Mouse (Mus musculus): Measurements from ENCODE around the gene Tmem246.
"Not testable (repeated sequence)": the region's sequence is repeated elsewhere in the genome, so short reads cannot be mapped to it uniquely, and the experiment has no call there.

Gene Tmem246

DNA sequence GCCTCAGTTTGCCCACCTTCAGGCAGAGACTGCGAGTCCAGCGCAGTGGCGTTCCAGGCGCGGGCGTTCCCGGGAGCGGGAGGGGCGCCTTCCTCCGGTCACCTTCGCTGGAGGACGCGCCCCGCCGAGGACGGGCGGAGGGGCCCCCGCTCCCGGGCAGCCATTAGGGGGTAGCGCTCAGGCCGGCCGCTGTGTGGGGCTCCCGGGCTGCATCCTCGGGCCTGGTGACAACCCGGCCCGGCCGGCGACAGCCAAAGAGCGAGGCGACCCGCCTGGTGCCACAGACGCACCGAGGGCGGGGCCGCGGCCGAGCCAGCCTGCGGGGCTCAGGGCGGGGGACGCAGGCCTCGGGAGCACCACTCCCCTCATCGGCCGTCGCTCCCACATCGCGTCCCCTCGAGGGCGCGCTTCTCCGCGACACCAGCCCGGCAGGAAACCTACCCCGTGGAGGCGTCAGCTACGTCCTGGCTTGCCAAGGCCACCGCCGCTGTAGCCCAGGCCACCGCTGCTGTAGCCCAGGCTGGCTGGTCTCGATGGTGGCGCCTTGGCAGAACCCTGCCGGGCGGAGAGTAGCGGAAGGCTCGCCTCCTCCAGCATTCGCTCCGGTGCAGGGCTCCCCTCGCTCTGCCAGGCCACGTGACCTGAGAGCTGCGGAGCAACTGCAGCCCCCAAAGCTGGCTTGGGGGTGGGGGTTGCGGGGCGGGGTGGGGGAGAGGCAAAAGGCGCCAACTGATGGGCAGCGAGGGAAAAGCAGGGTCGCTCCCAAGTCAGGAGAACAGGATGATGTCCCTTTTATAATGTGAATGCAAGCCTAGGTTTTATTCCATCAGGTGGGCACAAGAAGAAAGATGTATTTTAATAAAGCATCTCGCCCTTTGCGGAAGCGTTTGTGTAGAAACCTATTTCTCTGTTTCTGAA is at the start of gene Tmem246:
Gene Tmem246, minus strand, starts transcription at position 694 of the 918 bp plus-strand sequence.
- DNase-seq (ENCODE audit: low read depth, low spot score): peak; percentile 56

DNA sequence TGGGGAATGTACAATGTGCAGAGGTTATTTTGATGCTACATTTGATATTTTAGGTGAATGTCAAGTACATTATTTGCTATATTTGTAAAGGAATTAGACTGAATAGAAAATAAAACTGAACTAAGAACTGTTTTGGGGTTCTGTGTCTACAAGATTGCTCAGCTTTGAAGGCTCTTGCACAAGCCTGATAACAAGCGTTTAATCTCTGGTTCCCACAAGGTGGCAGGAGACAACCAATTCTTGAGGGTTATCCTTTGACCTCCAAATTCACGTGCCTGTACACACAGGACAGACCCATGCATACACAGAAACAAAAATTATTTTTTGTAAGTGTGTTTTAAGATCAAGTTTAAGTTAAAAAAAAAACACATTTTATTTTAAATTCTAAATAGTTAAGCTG is 42.2 kb upstream of the Tmem246 start:
- no peak for DNase-seq (ENCODE audit: low read depth, low spot score)

DNA sequence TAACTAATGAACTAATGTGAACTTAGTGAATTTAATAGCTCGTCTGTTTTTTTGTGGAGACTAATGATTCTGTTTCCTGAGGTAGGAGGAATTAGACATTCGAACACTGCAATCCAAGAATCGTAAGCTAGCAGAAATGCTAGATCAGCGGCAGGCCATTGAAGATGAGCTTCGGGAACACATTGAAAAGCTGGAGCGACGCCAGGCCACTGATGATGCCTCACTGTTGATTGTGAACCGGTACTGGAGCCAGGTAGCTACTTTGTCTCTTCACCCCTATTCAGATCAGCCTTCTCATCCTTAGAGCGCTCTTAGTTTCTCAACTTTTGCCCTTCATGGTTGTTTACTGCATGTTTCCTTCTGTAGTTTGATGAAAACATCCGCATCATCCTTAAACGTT is 40.1 kb upstream of the Tmem246 start:
- no peak for DNase-seq (ENCODE audit: low read depth, low spot score)

DNA sequence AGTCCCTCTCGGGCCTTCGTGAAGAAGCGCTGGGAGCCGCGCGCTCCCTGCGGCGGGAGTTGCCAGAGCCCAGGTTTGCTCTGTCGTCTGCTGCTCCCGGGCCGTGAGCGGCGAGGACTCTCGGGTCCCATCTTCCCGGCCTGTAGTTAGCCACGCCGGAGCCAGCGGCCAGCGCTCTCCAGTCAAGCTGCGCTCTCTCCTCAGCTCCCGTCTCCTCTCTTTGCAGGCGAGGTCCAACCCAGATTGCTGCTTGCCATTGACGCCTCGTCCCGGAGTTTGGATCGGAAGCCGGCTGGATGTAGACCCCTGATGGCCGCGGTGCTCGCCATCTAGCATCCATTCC is 34.4 kb upstream of the Tmem246 start:
- no peak for DNase-seq (ENCODE audit: low read depth, low spot score)

DNA sequence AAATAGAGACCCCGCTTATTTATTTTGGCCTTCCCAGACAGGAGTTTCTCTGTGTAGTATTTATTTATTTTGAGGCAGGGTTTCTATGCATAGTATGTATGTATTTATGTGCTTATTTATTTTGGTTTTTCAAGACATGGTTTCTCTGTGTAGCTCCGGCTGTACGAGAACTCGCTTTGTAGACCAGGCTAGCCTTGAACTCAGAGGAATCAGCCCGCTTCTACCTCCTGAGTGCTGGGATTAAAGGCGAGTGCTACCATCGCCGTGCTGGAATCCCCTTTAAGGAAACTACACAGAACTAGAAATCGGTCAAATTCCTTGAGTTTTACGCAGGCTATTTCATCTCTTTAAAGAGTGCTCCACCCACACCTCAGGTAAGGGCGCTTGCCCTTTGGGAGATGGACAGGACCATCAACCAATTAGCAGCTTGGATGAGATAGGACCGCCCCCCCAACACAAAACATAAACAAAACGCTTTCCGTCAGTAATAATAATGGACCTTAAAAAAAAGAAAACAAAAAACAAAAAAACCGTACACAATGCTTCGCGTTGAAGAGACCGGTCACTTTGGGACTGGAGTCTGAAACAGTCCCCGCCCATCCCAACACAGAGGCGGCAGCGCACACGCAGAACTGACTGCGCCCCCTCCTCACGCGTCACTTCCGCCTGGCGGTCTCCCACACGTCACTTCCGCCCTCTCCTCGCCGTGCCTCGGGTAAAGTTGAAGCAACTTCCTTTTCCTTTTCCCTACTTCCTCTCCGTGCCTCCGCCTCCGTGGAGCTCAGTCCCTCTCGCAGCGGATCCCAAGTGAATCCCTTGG is 33.9 kb upstream of the Tmem246 start, which contains the start of gene Rnf20:
Gene Rnf20, plus strand, starts transcription at position 688 of the 820 bp plus-strand sequence.
- DNase-seq (ENCODE audit: low read depth, low spot score): peak; percentile 95

DNA sequence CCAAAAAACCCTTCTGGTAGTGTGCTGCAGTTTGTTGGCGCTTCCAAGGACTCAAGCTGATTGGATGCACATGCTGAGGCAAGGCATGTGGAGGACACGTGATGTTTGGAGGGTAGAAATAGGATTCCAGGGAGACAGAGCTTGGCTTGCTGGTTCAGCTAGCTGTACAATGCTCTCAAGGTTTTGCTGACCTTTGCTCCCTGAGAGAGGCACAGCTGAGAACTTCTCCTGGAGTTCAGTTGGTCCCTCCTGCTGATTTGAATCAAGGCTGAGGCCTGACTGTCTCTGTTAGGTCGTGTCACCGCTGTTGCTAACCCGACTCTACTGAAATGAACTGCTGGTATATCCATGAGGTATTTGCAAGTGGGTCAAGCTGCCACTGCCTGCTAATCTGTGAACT is 31.3 kb upstream of the Tmem246 start:
- DNase-seq (ENCODE audit: low read depth, low spot score): no peak

DNA sequence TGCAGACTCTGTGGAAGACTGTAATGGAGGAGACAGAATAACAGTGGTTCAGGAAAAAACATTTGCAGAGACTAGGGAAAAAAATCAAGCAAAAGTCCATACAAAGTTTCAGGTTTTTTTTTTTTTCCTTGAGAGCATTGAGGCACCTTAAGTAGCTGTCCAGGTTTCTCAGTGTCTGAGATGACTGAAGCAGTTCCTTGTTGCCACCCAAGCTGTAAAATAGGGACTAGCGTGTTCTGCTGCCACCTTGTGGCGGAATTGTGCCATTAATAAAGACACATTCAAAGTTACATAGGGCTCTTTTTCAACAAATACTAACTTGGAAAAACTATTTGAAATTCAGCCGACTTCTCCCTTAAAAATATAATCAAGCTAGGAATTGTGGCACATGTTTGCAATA is 29.3 kb upstream of the Tmem246 start:
- DNase-seq (ENCODE audit: low read depth, low spot score): peak; percentile 79

DNA sequence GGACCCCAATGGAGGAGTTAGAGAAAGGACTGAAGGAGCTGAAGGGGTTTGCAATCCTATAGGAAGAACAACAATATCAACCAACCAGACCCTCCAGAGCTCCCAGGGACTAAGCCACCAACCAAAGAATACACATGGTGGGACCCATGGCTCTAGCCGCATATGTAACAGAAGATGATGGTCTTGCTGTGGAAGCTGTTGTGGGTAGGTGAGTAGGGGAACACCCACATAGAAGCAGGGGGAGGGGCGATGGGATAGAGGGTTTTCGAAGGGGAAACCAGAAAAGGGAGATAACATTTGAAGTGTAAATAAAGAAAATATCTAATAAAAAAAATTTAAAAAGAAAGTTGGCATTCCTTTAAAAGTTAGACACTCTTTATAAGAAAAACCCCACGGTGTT is 27.3 kb upstream of the Tmem246 start:
- not testable (repeated sequence) for DNase-seq (ENCODE audit: low read depth, low spot score)

DNA sequence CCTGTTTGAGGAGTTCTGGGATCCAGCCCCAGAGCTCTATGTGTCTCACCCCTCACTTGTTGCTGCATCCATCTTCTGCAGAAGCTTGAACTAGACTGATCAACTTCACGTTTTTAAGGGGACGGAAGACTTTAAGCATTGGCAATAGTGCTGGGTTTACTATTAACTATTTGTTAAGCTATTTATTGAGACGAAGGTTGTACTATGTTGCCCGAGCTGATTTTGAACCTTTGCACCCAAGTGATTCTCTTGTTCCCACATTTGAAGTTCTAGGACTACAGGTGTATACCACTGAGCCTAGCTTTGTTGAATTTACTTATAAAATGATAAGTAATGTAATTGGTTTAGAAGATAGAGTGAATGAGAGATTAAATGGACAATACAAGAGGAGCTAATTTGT is 26.2 kb upstream of the Tmem246 start:
- no peak for DNase-seq (ENCODE audit: low read depth, low spot score)

DNA sequence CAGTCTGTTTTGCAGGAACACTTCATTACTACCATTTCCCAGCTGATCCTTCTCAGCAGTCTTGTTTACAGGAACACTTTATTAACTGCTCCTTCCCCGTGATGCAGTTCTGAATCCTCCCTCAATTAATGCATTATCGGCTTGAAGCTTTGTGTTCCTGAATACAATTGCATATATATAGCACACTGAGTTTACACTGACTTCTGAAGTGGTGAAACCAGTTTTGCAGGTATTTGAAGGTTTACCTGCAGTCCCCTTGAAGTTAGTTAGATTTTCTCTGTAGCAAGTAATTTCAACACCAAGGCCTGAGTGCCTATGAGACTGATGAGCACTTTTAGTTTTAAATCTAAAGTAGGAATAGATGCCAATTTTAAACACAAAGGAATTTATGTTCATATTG is 24.6 kb upstream of the Tmem246 start:
- no peak for DNase-seq (ENCODE audit: low read depth, low spot score)

DNA sequence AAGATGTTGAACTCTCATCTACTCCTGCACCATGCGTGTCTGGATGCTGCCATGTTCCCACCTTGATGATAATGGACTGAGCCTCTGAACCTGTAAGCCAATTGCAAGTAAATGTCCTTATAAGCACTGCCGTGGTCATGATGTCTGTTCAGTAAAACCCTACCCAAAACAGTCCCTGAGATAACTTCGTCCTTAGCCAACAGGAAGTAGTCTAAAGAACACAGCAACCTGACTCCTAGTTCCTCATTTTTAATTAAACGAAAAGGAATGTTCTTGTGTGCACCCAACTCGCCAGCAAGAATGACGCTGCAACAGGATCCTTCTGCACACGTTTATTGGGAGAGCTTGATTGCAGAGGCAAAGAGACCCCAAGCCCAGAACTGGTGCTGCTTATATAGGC is 22.2 kb upstream of the Tmem246 start:
- DNase-seq (ENCODE audit: low read depth, low spot score): not testable (repeated sequence)

DNA sequence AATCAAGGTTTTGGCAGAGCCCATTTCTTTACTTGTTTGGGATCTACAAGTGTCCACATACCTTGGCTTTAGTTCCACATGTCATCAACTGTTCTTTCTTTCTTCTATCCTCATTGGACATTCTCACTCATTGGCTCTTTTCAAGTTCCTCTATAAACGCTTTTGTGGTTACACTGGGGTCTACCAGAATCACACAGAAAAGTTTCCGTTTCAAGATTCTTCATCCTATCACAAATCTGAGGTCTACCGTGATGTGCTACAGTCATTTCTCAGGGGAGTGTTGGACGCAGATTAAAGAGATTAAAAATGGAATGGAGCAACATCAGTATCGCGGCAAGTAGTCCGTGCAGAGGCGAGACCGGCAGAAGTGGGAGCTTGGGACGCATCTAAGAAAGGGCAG is 19.2 kb upstream of the Tmem246 start:
- DNase-seq (ENCODE audit: low read depth, low spot score): no peak

DNA sequence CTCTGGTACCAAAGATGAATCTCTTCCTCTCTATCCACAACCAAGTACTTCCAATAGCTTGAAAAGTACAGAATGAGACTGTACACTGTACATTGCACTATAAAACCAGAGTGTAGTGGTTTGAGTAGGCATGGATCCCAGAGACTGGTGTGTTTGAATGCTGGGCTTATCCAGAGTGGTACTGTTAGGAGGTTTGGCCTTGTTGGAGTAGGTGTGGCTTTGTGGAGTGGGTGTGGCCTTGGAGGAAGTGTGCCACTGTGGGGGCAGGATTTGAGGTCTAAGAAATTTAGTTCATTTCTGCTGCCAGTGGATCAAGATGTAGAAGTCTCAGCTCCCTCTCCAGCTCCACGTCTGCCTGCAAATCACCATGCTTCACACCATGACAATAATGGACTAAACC is 7.8 kb upstream of the Tmem246 start:
- no peak for DNase-seq (ENCODE audit: low read depth, low spot score)

DNA sequence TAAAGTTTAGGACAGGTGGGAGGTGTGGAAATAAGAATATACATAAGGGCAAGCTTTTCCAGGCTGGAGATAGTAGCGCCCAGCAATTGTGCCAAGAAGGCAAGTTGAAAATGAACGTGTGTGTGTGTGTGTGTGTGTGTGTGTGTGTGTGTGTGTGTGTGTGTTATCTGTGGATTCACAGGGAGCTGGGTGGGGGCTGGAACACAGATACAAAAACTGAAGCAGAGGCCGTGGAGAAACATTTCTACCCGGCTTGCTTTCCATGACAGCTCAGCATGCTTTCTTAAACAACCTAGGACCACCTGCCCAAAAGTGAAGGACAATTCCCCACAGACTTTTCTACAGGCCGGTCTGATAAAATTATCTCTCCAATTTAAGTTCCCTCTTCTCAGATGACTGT is 6.9 kb upstream of the Tmem246 start:
- no peak for DNase-seq (ENCODE audit: low read depth, low spot score)

DNA sequence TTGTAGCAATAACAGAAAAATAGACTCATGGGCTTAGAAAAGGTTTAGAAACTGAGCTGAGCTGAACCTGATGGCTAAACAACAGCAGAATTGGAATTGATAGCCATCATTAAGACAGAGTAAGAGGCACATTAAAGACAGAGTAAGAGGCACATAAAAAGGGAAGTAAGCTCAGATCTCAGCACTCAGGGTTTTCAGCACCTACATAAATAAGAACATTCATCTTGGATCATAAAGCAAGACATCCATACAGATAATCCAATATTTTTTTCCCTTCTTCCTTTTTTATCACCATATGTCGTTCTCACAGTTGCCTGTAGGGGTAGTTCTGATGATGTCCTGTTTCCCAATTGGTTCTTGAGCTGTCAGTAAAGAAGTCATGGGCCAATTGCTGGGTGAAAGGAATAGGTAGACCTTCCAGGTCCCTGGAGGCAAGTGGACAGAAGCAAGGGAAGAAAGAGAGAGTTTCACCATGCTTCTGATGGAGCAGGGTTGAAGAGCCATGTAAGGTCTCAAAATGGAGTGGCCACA is 6.4 kb upstream of the Tmem246 start:
- DNase-seq (ENCODE audit: low read depth, low spot score): no peak

DNA sequence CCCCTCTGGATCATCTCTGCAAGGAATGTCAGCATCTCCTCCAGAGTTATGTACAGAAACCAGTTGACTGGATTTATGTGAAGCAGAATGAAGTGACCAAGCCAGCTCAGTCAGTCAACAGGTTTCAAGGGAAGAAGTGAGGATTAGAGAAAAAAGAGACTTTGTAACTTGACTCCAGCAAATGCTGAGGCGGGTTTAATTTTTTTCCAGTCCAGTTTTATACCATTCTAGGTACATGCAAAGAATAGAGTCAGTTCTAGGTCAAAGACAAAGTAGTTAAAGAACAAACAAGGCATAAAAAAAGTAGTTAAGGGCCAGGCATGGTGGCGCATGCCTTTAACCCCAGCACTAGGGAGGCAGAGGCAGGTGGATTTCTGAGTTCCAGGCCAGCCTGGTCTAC is 5.5 kb upstream of the Tmem246 start:
- no peak for DNase-seq (ENCODE audit: low read depth, low spot score)

DNA sequence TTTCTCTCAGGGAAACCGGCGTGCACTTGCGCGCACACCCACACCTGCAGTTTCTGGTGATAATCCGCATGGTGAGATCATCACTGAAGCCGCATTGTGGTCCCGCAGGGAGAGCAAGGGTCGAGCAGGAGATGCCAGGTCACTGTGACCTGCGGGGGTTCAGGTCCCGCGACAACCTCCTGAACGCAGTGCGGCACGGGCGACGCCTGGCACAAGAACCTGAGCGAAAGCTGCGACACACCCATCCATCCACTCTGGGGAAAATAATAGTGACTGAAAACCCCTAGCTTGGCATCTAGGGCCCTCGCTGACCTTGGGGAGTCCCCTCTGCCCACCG is 862 bp downstream of the Tmem246 start:
- peak; percentile 32 for DNase-seq (ENCODE audit: low read depth, low spot score)

DNA sequence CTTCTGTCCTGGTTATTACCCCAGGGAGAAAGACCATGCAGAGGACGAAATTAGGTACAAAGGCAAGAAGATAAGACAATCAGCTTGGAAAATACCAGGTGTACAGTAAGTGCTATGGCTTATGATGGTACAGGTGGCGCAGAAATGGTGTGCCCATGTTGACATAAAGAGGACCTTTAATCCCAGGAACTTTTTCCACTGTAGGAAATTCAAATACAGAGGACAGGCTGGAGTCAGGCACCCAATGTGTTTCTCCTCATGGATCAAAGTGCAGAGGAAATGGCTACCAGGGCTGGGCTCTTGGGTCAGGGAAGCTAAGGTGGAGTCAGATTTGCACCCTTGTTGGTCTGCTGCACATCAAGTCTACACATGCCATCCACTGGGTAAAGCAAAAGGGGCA is 7.5 kb downstream of the Tmem246 start:
- no peak for DNase-seq (ENCODE audit: low read depth, low spot score)

DNA sequence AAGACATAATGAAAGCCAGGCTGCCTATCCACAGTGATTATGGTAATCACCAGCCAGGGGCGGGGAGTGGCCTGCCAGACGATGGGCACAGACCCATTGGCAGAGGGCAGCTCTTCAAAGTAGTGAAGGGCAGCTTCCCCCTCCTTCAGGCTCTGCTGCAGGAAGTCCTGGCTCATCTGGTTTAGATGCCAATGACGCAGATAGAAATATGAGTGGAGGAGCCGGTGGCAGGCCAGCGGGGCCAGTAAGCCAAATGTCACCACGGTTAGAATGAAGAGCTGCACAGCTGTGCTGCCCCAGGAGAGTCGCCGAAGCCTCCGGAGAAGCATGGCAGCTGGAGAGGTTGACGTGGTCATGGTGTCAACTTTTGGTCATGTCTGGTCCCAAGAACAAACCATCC is 10.9 kb downstream of the Tmem246 start:
- DNase-seq (ENCODE audit: low read depth, low spot score): no peak

DNA sequence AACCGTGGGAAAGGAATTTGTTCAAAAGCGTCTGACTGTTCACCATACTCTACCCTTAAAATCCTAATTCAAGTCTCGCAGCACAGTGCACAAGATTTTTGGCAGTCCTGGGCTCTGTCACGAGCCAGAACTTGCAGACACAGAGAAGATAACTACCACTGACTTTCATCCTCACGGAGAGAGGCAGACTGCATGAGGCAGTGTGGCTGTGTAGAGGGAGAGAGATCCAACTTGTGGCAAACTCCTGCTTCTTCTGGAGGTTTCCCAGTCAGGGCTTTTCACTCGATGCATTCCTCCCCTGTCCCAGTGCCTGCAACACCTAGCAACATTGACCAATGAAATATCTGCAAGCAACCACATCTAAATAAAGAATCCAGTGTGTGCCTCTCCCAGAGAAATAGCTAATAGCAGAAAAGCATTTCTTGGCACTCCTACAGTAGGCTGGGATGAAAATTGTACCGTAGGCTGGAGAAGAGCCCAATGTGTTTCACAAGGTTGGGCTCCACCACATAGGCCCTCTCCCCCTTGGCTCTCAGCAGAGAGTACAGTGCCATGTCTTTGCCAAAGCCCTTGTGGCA is 12.1 kb downstream of the Tmem246 start:
- no peak for DNase-seq (ENCODE audit: low read depth, low spot score)

DNA sequence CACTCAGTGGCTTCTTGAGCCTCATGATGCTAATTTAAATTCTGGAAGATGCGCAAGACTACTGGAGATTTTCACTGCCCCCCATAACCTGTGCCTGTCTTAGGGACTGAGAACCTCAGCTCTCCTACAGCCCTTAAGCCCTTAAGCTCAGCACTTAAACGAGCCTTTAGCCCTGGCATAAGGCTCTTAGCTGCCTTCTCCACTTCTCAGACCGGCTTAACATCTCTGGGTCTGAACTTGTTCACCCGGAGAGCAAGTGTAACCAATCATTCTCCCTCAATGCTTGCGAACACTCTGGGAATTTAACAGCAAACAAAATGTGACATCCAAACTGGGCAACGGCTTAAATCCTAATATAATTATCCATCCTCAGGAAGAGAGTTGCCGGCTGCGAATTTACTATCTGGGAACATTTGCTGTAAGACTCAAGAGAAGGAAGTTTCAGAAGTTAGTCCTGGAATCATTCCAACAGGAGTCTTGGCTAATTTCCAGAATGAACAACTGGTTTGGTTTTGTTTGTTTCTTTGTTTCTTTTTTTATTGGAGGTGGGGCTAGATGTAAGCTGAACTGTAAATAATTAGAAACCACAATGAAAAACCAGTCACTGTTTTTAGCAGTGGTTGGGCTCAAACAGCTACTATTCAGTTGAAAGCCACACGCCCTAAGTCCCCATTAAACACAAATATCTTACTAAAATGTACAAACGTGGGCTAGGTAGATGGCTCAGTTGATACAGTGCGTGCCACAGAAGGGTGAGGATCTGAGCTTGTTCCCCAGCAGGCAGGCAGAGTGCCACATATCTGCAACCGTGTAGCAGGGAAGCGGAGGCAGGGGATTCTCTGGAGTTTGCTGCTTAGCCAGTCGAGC is 13.5 kb downstream of the Tmem246 start:
- no peak for DNase-seq (ENCODE audit: low read depth, low spot score)
